Mouse (Mus musculus) neural tube, embryonic 13.5 days (tissue): Measurements from ENCODE around the gene Zfp91. TPM values are rescaled to one million over a fixed set of nuclear protein-coding genes. Genes with fewer than 3 reads are reported as not detected.

Source experiments
- ATAC-seq: fragments of 200-750 bp; cut with Nextera tagmentation; 2 replicates; pipeline ENCODE4 v1.8.0; 2017; ENCODE audit warnings: low read depth, mild to moderate bottlenecking, moderate TSS enrichment, moderate library complexity
- H3K27ac ChIP-seq: fragments of 300-500 bp; sonication (generic); replicated peaks from 2 replicates; pipeline ENCODE4 v1.5.1; 2015; ENCODE audit warnings: moderate library complexity, mild to moderate bottlenecking, inconsistent platforms
- H3K27me3 ChIP-seq: fragments of 300-500 bp; sonication (generic); 2 replicates; pipeline ENCODE4 v1.6.1; 2015; ENCODE audit warnings: mild to moderate bottlenecking, inconsistent platforms
- H3K36me3 ChIP-seq: fragments of 300-500 bp; sonication (generic); 2 replicates; pipeline ENCODE4 v1.6.1; 2015; ENCODE audit warnings: mild to moderate bottlenecking, inconsistent platforms
- H3K4me1 ChIP-seq: fragments of 300-500 bp; sonication (generic); replicated peaks from 2 replicates; pipeline ENCODE4 v1.6.1; 2015; ENCODE audit warnings: inconsistent platforms
- H3K4me2 ChIP-seq: fragments of 300-500 bp; sonication (generic); 2 replicates; pipeline ENCODE4 v1.6.1; 2015; ENCODE audit warnings: inconsistent platforms, mild to moderate bottlenecking, moderate library complexity
- H3K4me3 ChIP-seq: fragments of 300-500 bp; sonication (generic); 2 replicates; pipeline ENCODE4 v1.5.1; 2015; ENCODE audit warnings: mild to moderate bottlenecking, inconsistent platforms
- H3K9ac ChIP-seq: fragments of 300-500 bp; sonication (generic); 2 replicates; pipeline ENCODE4 v1.6.1; 2015; ENCODE audit warnings: moderate library complexity, mild to moderate bottlenecking, inconsistent platforms
- H3K9me3 ChIP-seq: fragments of 300-500 bp; sonication (generic); 2 replicates; pipeline ENCODE4 v1.6.1; 2016; ENCODE audit warnings: inconsistent platforms
- WGBS: fragments of 180-500 bp; shearing (Covaris S2); methylation state at CpG from one replicate; pipeline ENCODE4 v1.1.7; 2015; 5-methylcytosine and 5-hydroxymethylcytosine counted together
- polyA plus RNA-seq: library from polyadenylated mRNA; unstranded; fragments of >200 nt; fragmentation: Nextera tagmentation; extraction: Ambion mirVana; gene quantifications from 2 replicates; pipeline ENCODE4 v1.2.1, GENCODE M21; 2015

Zfp91 gene
- polyA plus RNA-seq, 1 experiment from 2014 or later = 14.8 TPM

DNA sequence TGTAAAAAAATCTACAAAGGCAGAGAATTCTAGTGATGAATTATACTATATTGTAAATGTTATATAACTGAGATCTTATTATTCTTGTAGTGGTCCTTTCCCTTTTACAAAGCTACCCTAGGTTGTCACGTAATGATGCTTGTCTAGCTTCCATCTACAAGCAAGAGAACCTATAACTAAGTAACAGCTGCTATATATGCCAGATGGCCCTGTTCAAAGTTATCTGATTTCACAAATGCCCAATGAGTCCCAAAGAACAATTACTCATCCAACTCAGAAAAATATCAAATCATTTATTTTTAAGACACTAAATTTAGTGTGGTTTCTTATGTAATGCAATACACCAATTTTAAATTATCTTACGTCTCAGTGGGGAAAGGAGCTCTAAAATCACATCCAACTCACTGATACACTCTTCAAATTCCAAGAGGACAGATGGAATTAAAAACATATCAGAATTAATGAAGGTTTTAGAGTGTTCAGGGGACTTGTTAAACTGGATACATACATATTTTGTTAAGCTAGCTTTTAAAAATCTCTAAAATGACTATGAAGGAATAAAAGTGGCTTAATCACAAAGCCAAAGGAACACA is 9.0 kb downstream of the Zfp91 start:
- WGBS = 90% methylated on average over 2 of the region's 2 CpGs
- H3K27ac ChIP-seq = no peak overlapping the region
- no peak overlapping the region for H3K9ac ChIP-seq
- H3K4me1 ChIP-seq = peaks cover 15% of the 10 kb centered on the region
- no peak for ATAC-seq
- H3K4me3 ChIP-seq = no peak overlapping the region
- H3K36me3 ChIP-seq = no peaks in the 10 kb centered on the region
- no peak overlapping the region for H3K4me2 ChIP-seq
- H3K27me3 ChIP-seq = no peaks in the 10 kb centered on the region
- no peaks in the 10 kb centered on the region for H3K9me3 ChIP-seq

DNA sequence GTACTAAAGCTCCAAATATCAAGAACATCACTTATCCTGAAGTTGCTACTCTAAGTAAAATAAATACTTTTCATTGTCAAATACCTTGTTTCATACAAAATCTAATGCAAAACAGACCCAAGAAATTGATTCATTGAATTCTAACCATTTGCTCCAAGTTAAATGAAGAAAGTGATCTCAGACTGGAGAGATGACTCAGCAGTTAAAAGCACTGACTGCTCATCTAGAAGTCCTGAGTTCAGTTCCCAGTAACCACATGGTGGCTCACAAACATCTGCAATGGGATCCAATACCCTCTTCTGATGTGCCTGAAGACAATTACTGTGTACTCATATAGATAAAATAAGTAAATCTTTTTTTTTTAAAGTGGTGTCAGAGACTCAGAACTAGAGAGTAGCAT is 15.5 kb downstream of the Zfp91 start:
- Histone ChIP-seq H3K4me3 (no peak overlapping the region), H3K27me3 (no peaks in the 10 kb centered on the region), H3K4me1 (0 out of 2 replicates have a peak, but pooled peaks cover 4% of the 10 kb centered on the region), H3K4me2 (no peak overlapping the region), H3K36me3 (peaks cover 15% of the 10 kb centered on the region), H3K9me3 (no peaks in the 10 kb centered on the region), H3K27ac (no peak overlapping the region), H3K9ac (no peak overlapping the region)
- ATAC-seq = no peak

DNA sequence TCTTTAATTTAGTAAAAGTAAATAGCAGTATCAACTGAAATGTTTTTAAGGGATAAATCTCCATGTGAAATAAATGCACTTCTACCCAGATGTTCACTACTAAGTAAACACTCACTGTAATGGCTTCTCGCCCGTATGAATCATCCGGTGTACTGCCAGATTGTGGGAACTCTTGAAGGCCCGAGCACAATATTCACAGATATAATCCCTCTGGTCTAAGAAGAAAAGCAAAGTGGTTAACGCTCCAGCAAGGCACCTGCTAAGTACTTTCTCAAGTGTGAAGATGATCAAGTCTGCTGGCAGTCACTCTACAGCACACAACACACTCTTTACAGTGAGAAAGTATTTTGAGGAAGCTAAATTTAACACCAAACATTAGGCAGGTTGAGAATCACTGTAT is 25.0 kb downstream of the Zfp91 start:
- no peaks in the 10 kb centered on the region for H3K4me1 ChIP-seq
- H3K36me3 ChIP-seq = peaks cover 42% of the 10 kb centered on the region
- no peak overlapping the region for H3K9ac ChIP-seq
- no peaks in the 10 kb centered on the region for H3K27me3 ChIP-seq
- H3K4me2 ChIP-seq = no peak overlapping the region
- ATAC-seq = no peak
- no peak overlapping the region for H3K4me3 ChIP-seq
- no peaks in the 10 kb centered on the region for H3K9me3 ChIP-seq
- H3K27ac ChIP-seq = no peak overlapping the region
- WGBS = 93% methylated on average over 5 of the region's 5 CpGs

DNA sequence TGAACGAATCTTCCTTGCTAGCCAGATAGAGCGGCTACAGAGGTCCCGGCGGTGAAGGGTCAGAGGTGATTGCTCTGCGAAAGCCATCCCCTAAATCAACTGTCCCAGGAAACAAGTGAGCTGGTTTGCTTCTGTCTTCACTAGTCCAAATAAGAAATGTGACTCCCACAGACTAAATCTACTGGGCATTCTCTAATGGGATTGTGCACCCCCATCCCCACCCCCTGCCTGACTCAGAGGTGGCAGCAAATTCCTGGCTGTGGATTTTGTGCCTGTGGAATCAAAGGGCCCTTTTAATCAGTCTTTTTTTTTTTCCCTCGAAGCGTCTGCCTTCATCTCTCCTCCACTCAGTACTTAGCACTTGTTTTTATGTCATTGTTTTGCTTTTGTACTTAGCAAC is 30.6 kb downstream of the Zfp91 start, which contains the start of gene Cntf:
TSS of gene Cntf (minus strand) at position 325 of the 400 bp plus-strand sequence.
- 31% methylated on average over 7 of the region's 7 CpGs for WGBS
- peaks cover 53% of the 10 kb centered on the region for H3K36me3 ChIP-seq
- no peak within 1 kb of the TSS for H3K27ac ChIP-seq

DNA sequence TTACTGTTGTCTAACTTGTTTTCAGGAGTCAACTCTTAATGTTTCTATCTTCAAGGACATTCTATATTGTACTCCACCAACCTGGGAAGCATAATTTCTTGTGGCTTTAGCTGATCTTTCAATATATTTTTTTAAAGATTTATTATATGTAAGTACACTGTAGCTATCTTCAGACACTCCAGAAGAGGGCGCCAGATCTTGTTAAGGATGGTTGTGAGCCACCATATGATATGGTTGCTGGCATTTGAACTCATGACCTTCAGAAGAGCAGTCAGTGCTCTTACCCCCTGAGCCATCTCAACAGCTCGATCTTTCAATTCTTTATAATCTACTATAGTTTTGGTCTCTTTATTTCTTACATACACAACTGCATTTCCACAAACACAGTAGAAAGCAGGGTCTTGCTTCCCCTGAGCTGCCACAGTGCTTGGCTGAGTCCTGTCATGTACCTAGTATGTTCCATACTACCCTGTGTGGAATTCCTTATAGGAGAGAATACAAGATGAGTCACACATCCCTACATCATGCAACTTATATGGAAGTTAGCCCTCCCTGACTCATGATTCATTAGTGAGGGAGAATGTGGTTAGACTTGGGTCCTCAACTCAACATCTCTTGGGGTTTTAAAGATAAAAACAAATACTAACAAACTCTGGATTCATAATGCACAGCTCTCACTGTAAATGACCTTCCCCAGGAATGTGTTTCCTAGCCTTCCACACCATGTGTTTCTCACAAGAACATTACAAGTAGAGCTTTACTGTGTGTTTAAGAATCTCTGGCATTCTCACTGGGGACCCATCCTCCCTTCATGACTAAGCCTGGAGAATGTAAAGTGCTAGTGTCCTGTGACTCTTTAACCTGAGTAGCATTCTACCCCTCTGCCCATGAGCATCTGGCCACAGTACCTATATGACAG is 33.5 kb downstream of the Zfp91 start:
- ATAC-seq = no peak
- Histone ChIP-seq H3K4me2 (no peak overlapping the region), H3K27me3 (no peaks in the 10 kb centered on the region), H3K4me1 (no peaks in the 10 kb centered on the region), H3K4me3 (no peak overlapping the region), H3K9ac (no peak overlapping the region), H3K36me3 (peaks cover 31% of the 10 kb centered on the region), H3K27ac (no peak overlapping the region), H3K9me3 (no peaks in the 10 kb centered on the region)
- WGBS = 64% methylated on average over 2 of the region's 2 CpGs

More for the DNA sequence above, 30.6 kb downstream of the Zfp91 start, which contains the start of gene Cntf:
- H3K9me3 ChIP-seq = no peaks in the 10 kb centered on the region
- H3K4me3 ChIP-seq = no peak within 1 kb of the TSS
- H3K9ac ChIP-seq = no peak within 1 kb of the TSS
- no peak for ATAC-seq
- H3K4me2 ChIP-seq = no peak within 1 kb of the TSS
- no peaks in the 10 kb centered on the region for H3K4me1 ChIP-seq
- H3K27me3 ChIP-seq = no peaks in the 10 kb centered on the region

DNA sequence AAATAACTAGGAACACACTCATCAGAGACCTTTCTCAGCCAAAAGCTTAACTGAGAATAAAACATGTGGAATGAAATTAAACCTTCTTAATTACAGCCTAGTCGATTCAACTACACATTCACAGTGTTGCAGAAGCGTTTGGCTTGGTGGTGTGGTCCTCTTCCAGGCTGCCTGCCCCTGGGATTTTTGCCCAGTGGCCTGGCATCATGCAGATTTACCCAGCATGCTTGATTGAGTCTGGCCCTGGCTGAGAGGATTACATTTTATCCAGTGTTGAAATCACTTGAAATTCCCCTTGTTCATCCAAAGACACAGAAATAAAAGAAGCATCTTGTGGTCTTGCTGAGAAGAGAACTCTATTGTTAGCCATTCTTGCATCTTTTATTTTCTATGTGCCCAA is 36.3 kb downstream of the Zfp91 start:
- no peak overlapping the region for H3K27ac ChIP-seq
- no peaks in the 10 kb centered on the region for H3K4me1 ChIP-seq
- no peaks in the 10 kb centered on the region for H3K27me3 ChIP-seq
- H3K9ac ChIP-seq = no peak overlapping the region
- no peak overlapping the region for H3K4me3 ChIP-seq
- H3K4me2 ChIP-seq = no peak overlapping the region
- no peaks in the 10 kb centered on the region for H3K9me3 ChIP-seq
- H3K36me3 ChIP-seq = peaks cover 24% of the 10 kb centered on the region
- no peak for ATAC-seq
- WGBS = 81% methylated on average over 2 of the region's 2 CpGs

DNA sequence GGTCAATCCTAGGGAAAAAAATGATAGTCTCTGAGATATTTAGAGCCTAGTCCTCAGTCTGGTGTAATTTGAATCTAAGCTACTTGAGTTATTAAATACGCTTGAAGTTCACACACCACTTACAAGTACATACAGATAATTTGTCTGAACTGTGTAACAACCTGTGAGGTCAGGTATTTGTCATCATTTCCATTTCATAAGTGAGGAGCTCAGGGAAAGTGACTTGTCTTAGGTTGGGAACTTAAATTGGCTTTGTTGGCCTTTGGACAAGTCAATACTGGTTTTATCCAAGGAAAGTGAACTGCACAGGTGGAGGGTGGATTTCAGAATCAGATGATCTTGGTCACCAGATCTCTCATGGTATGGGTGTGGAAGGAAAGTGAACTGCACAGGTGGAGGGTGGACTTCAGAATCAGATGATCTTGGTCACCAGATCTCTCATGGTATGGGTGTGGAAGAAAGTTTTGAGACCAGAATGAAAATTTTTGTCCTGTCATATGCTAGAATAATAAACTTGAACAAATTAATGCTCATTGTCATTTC is 36.9 kb downstream of the Zfp91 start:
- ATAC-seq = no peak
- H3K4me3 ChIP-seq = no peak overlapping the region
- WGBS = 94% methylated on average over 1 of the region's 1 CpGs
- H3K4me1 ChIP-seq = no peaks in the 10 kb centered on the region
- no peak overlapping the region for H3K9ac ChIP-seq
- H3K36me3 ChIP-seq = peaks cover 18% of the 10 kb centered on the region
- H3K27me3 ChIP-seq = no peaks in the 10 kb centered on the region
- no peaks in the 10 kb centered on the region for H3K9me3 ChIP-seq
- H3K27ac ChIP-seq = no peak overlapping the region
- H3K4me2 ChIP-seq = no peak overlapping the region

DNA sequence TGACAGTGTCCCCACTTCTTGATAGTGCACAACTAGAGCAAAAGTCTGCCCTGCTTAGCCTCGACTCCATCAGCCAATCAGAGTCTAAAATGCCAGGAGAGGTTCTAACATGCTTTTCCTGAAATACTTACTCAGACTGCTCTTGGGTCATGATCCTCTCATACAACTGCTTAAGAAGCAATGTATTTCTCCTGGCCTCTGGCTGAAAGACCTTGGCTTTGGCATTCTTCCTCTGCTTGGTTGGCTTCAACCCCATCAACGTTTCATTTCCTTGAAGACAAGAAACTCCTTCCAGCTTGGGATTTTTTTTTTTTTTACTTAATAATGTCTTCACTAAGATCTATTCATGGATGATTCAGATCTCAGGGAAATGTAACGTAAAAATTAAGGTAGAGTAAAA is 39.6 kb downstream of the Zfp91 start:
- Histone ChIP-seq H3K9ac (no peak overlapping the region), H3K4me1 (no peaks in the 10 kb centered on the region), H3K4me2 (no peak overlapping the region), H3K36me3 (no peaks in the 10 kb centered on the region), H3K27ac (no peak overlapping the region), H3K9me3 (no peaks in the 10 kb centered on the region), H3K27me3 (no peaks in the 10 kb centered on the region), H3K4me3 (no peak overlapping the region)
- WGBS = 85% methylated on average over 3 of the region's 3 CpGs
- no peak for ATAC-seq

DNA sequence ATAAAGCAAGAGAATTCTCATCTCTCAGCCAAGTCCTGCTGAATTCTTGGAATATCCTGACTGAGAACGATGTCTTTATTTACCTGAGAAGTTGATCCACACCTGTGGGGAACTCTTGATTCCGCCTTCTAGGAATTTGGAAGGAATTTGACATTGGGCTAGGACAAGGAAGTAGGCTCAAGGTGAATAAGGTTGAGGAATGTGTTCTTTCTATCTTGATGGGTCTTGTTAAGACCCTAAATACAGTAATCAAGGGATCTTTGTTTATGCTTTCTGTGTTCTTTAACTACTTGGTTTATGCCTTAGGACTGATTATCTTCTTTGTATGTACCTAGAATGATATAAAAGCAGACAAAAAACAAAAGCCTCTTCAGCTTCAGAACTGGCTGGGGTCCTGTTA is 64.0 kb downstream of the Zfp91 start:
- Histone ChIP-seq H3K27ac (no peak overlapping the region), H3K4me3 (no peak overlapping the region), H3K27me3 (no peaks in the 10 kb centered on the region), H3K9ac (no peak overlapping the region), H3K4me2 (no peak overlapping the region), H3K9me3 (no peaks in the 10 kb centered on the region), H3K4me1 (no peaks in the 10 kb centered on the region), H3K36me3 (no peaks in the 10 kb centered on the region)
- 85% methylated on average over 2 of the region's 2 CpGs for WGBS
- no peak for ATAC-seq

DNA sequence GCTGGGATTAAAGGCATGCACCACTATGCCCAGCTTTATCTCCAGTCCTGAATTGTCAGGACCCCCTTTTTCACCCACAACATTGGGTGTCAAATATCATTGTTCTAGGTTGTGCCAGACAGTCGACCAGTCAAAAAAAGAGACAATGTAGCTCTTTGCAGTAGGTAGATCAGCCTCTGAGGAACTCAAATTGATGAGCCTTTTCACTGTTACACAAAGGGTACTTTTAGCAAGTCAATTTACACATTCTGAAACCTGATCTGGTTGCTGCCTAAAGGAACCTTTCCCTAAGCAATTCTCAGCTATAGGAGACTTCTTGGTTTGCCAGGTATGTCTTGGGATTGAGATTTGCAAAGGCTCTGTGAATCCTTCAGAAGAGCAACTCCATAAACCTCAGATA is 64.9 kb downstream of the Zfp91 start:
- H3K36me3 ChIP-seq = no peaks in the 10 kb centered on the region
- H3K9me3 ChIP-seq = no peaks in the 10 kb centered on the region
- WGBS = 52% methylated on average over 1 of the region's 1 CpGs
- ATAC-seq = no peak
- no peak overlapping the region for H3K4me3 ChIP-seq
- H3K9ac ChIP-seq = no peak overlapping the region
- H3K4me1 ChIP-seq = no peaks in the 10 kb centered on the region
- no peak overlapping the region for H3K27ac ChIP-seq
- H3K27me3 ChIP-seq = no peaks in the 10 kb centered on the region
- H3K4me2 ChIP-seq = no peak overlapping the region

DNA sequence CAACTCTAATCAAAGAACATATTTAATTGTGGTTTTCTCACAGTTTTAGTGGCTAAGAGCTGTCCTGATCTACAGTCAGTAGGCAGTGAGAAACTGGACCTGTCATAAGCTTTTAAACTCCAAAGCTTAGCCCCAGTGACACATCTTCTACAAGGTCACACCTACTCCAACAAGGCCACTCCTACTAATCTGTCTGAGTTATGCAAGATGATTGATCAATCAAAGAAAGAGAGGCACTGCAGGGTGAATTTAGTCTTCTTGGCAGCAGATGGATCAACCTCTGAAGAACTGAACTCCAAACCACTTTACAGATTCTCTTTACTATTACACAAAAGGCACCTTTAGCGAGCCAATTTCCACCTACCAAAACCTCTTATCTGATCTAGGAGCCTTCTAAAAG is 70.1 kb downstream of the Zfp91 start:
- Histone ChIP-seq H3K27me3 (no peaks in the 10 kb centered on the region), H3K4me3 (no peak overlapping the region), H3K9me3 (no peaks in the 10 kb centered on the region), H3K4me1 (no peaks in the 10 kb centered on the region), H3K27ac (no peak overlapping the region), H3K36me3 (no peaks in the 10 kb centered on the region), H3K4me2 (no peak overlapping the region), H3K9ac (no peak overlapping the region)
- WGBS = 86% methylated on average over 1 of the region's 1 CpGs
- no peak for ATAC-seq

DNA sequence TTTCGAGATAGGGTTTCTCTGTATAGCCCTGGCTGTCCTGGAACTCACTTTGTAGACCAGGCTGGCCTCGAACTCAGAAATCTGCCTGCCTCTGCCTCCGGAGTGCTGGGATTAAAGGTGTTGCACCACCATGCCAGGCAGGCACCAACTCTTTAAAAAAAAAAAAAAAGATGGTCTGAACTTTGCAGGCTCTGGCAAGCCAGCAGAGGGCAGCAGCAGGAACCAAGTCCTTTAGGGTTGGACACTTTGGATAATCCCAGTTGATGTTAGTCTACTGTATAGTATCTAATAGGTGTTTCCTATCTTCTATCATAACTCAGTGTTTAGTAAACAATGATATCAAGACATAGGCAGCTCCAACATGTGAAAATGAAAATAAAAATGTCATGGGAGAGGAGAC is 73.6 kb downstream of the Zfp91 start:
- Histone ChIP-seq H3K4me3 (no peak overlapping the region), H3K27ac (no peak overlapping the region), H3K4me1 (no peaks in the 10 kb centered on the region), H3K9ac (no peak overlapping the region), H3K4me2 (no peak overlapping the region), H3K36me3 (no peaks in the 10 kb centered on the region), H3K27me3 (no peaks in the 10 kb centered on the region), H3K9me3 (no peaks in the 10 kb centered on the region)
- no peak for ATAC-seq
- 74% methylated on average over 3 of the region's 3 CpGs for WGBS
